Mouse (Mus musculus) hindbrain, embryonic 14.5 days (tissue): ENCODE data around the gene Anapc15. TPM values are rescaled to one million over a fixed set of nuclear protein-coding genes. Genes with fewer than 3 reads are reported as not detected.

Experiments
- ATAC-seq: fragments of 200-750 bp; cut with Nextera tagmentation; 2 replicates; pipeline ENCODE4 v1.8.0; 2017; ENCODE audit warnings: moderate number of reproducible peaks, mild to moderate bottlenecking, moderate TSS enrichment, moderate library complexity; ENCODE audit not compliant: low FRiP score
- DNase-seq: peaks from one replicate; pipeline ENCODE4 v3.0.0-alpha.2; 2015; ENCODE audit warnings: low spot score
- H3K27ac ChIP-seq: fragments of 300-500 bp; sonication (generic); 2 replicates; pipeline ENCODE4 v1.5.1; 2014; ENCODE audit warnings: mild to moderate bottlenecking, moderate library complexity
- H3K27me3 ChIP-seq: fragments of 300-500 bp; sonication (generic); 2 replicates; pipeline ENCODE4 v1.6.1; 2014; ENCODE audit warnings: mild to moderate bottlenecking, low read length, mixed read lengths; ENCODE audit not compliant: control insufficient read depth, insufficient read depth
- H3K36me3 ChIP-seq: fragments of 300-500 bp; sonication (generic); replicated peaks from 2 replicates; pipeline ENCODE4 v1.6.1; 2014; ENCODE audit not compliant: control insufficient read depth, insufficient read depth
- H3K4me1 ChIP-seq: fragments of 300-500 bp; sonication (generic); replicated peaks from 2 replicates; pipeline ENCODE4 v1.6.1; 2014; ENCODE audit warnings: antibody characterized with exemption, low read length, mixed read lengths; ENCODE audit not compliant: control insufficient read depth, insufficient read depth
- H3K4me2 ChIP-seq: fragments of 300-500 bp; sonication (generic); replicated peaks from 2 replicates; pipeline ENCODE4 v1.6.1; 2014; ENCODE audit warnings: mild to moderate bottlenecking, moderate library complexity
- H3K4me3 ChIP-seq: fragments of 300-500 bp; sonication (generic); replicated peaks from 2 replicates; pipeline ENCODE4 v1.5.1; 2014; ENCODE audit warnings: mild to moderate bottlenecking, low read length
- H3K9ac ChIP-seq: fragments of 300-500 bp; sonication (generic); 2 replicates; pipeline ENCODE4 v1.6.1; 2014
- H3K9me3 ChIP-seq: fragments of 300-500 bp; sonication (generic); 2 replicates; pipeline ENCODE4 v1.6.1; 2016; ENCODE audit warnings: low read length; ENCODE audit not compliant: control insufficient read depth
- WGBS: fragments of 180-500 bp; shearing (Covaris S2); extraction: QIAGEN DNeasy Blood & Tissue Kit; methylation state at CpG from one replicate; pipeline ENCODE4 v1.1.7; 2014; 5-methylcytosine and 5-hydroxymethylcytosine counted together
- polyA plus RNA-seq: library from polyadenylated mRNA; unstranded; fragments of >200 nt; fragmentation: Nextera tagmentation; extraction: Ambion mirVana; gene quantifications from 2 replicates; pipeline ENCODE4 v1.2.1, GENCODE M21; 2014

Anapc15 gene
- polyA plus RNA-seq, 1 experiment from 2014 or later: 63.0 TPM

DNA sequence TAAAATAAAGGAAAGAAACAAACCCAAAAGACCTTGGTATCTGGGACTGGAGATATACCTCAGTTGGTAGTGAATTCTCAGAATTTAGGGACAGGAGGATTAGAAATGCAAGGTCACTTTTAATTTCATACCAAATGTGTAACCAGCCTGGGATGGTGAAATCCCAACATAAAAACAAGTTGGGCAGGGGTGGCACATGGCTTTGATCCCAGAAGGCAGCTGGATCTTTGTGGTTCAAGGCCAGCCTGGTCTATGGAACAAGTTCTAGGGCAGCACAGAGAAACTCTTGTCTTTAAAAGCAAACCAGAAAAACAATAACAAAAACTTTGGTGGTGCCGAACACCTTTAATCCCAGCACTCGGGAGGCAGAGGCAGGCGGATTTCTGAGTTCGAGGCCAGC lies 4.0 kb downstream of the Anapc15 start:
- Histone ChIP-seq H3K4me1 (no peaks in the 10 kb centered on the region), H3K27me3 (no peaks in the 10 kb centered on the region), H3K9ac (no peak overlapping the region), H3K9me3 (no peaks in the 10 kb centered on the region), H3K4me2 (no peak overlapping the region), H3K36me3 (no peaks in the 10 kb centered on the region), H3K4me3 (no peak overlapping the region), H3K27ac (no peak overlapping the region)
- DNase-seq (no peak), ATAC-seq (no peak)
- 95% methylated on average over 4 of the region's 4 CpGs for WGBS

DNA sequence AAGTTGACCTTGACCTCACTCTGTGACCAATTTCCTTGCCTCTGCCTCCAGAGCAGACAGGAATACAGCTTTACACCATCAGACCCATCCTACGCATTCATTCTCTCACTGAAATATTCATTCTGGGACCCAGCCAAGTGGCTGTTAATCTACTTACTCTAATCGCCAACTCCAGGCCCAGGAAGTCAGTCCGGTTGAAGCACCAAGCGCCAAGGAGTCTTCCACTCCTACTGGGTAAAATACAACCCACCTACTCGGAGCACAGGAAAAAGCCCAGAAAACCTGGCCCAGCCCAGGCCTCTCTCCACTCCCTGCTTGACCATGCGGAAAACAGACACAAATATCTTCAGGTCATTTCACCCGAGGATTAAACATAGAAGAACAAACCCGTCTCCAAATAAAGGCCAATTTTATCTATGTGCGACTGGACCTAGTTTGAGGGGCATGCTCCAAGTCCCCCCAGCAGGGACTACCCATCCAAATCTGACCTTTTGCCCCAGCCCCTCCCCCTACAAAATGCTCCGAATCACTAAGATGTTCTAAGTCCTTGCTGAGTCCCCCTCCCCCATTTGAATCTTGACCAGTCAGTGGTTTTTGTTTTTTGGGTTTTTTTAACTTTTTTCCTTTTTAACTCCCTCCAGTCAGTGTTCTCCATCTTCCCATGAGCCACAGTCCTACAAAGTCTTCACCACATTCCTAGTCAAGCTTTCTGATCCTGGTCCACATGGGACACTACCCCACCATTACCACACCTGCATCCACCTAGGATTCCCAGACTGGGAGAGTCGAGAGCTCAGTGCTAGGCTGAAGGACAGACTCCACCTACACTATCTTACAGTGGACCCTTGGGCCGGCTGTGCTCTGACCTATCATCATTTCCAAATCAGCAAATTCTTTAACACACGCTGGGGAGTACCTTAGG lies 5.0 kb downstream of the Anapc15 start:
- Histone ChIP-seq H3K27me3 (no peaks in the 10 kb centered on the region), H3K27ac (no peak overlapping the region), H3K4me1 (no peaks in the 10 kb centered on the region), H3K36me3 (no peaks in the 10 kb centered on the region), H3K9me3 (no peaks in the 10 kb centered on the region), H3K4me3 (no peak overlapping the region), H3K4me2 (no peak overlapping the region), H3K9ac (no peak overlapping the region)
- ATAC-seq (no peak), DNase-seq (no peak)
- WGBS: 54% methylated on average over 13 of the region's 13 CpGs

DNA sequence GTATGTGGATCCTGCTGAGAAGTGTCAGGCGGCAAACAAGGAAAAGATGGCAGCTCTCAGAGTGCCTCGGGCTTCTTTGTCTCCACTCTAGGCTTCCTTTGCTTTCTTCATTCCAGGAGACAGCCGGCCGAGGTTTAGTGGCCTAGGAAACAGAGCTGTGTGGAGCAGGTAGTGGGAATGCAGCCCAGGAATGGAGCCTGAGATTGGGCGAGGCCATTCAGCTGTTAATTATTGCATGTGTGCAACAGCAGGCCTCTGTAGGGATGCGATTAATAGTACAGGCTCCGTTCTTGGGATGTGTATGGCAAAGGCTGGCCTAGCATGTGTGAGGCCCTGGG lies 5.6 kb downstream of the Anapc15 start:
- Histone ChIP-seq H3K9ac (no peak overlapping the region), H3K27me3 (no peaks in the 10 kb centered on the region), H3K9me3 (no peaks in the 10 kb centered on the region), H3K4me1 (no peaks in the 10 kb centered on the region), H3K27ac (no peak overlapping the region), H3K4me3 (no peak overlapping the region), H3K36me3 (no peaks in the 10 kb centered on the region), H3K4me2 (no peak overlapping the region)
- ATAC-seq: no peak
- WGBS: 45% methylated on average over 7 of the region's 7 CpGs
- peak; percentile 28 for DNase-seq

DNA sequence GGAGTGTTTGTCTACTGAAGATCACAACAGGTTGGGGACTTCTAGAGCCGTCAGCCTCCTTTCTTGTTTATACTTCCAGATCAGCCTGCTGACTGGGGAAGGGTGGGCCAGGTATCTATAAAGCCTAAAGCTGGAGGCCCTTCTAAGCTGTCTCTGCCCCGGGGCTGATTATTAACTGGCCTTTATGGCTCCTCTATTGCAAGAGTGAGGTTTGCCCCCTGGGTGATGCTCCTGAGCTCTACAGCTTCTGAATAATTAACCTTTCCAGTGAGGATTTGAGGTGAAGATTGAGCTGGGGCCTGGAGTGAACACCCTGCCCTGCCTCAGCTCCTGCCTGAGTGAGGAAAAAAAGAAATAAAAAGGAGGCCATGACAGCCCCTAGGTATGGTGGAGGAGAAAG lies 7.1 kb downstream of the Anapc15 start, which contains the start of gene Folr1:
Gene Folr1, minus strand, starts transcription at position 160 of the 400 bp plus-strand sequence.
- no peaks in the 10 kb centered on the region for H3K27me3 ChIP-seq
- no peak within 1 kb of the TSS for H3K4me2 ChIP-seq
- no peak within 1 kb of the TSS for H3K9ac ChIP-seq
- no peak for DNase-seq
- no peaks in the 10 kb centered on the region for H3K9me3 ChIP-seq
- H3K27ac ChIP-seq: no peak within 1 kb of the TSS
- no peaks in the 10 kb centered on the region for H3K36me3 ChIP-seq
- ATAC-seq: no peak
- H3K4me3 ChIP-seq: no peak within 1 kb of the TSS
- H3K4me1 ChIP-seq: no peaks in the 10 kb centered on the region
- 71% methylated on average over 2 of the region's 2 CpGs for WGBS

DNA sequence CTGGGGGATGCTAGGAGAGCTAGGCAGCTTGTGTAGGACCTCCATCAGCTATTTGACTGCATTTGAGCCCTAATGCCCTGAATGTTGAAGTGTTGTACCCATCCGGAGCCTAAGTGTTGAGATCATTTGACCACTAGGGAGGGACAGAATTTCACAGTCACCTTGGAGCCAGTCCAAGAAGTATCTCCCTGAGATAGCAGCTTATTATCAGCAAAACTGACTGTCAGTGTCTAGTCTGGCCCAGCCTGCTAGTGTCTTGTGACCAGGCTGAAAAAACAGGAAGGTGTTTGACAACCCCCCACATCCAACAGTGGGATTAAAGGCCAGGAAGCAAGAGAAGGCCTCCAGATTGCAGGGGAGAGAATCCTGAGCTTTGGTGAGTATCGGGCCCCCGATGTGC lies 7.8 kb downstream of the Anapc15 start:
- 89% methylated on average over 3 of the region's 3 CpGs for WGBS

DNA sequence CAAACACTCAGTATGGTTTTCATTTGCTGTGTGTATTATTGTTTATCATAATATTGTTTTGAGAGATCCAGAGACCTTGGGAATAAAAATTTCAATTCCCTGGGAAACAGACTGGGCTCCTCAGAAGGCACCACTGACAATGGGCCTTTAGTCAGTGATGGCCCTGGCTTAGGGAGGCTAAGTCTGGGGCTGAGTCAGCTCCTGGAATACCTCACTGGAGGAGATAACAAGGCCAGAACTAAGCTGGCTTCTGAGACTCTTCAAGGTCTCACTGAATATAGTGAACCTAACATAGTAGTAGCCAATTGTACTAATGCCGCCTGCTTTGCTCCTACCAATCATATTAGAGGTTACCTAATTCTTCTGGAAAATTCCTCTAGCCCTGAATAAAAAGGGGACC lies 12.5 kb downstream of the Anapc15 start:
- no peaks in the 10 kb centered on the region for H3K36me3 ChIP-seq
- WGBS: 97% methylated on average over 1 of the region's 1 CpGs
- no peak overlapping the region for H3K4me2 ChIP-seq
- no peaks in the 10 kb centered on the region for H3K4me1 ChIP-seq
- no peaks in the 10 kb centered on the region for H3K9me3 ChIP-seq
- H3K27ac ChIP-seq: no peak overlapping the region
- no peak for ATAC-seq
- H3K9ac ChIP-seq: no peak overlapping the region
- H3K4me3 ChIP-seq: no peak overlapping the region
- H3K27me3 ChIP-seq: no peaks in the 10 kb centered on the region
- DNase-seq: no peak

More for the DNA sequence above, 7.8 kb downstream of the Anapc15 start:
- Histone ChIP-seq H3K27ac (no peak overlapping the region), H3K4me3 (no peak overlapping the region), H3K4me2 (no peak overlapping the region), H3K4me1 (no peaks in the 10 kb centered on the region), H3K27me3 (no peaks in the 10 kb centered on the region), H3K36me3 (no peaks in the 10 kb centered on the region), H3K9ac (no peak overlapping the region), H3K9me3 (no peaks in the 10 kb centered on the region)
- no peak for DNase-seq
- ATAC-seq: no peak

DNA sequence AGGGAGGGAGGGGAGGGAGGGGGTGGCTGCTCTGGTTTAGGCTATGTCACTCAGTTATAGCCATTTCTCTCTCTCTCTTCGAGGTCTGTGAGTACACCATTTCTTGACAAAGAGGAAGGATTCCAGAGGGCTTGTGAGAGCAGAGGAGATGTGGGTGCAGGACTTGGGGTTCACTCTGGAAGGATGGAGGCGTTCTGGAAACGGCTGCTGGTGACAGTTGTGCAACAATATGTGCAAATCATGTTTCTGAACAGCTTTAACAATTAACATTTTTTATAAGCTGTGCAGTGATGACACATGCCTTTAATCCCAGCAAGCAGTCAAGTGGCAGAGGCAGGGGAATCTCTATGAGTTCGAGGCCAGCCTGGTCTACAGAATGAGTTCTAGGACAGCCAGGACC lies 17.3 kb downstream of the Anapc15 start:
- H3K9me3 ChIP-seq: no peaks in the 10 kb centered on the region
- H3K4me1 ChIP-seq: no peaks in the 10 kb centered on the region
- no peak overlapping the region for H3K27ac ChIP-seq
- H3K36me3 ChIP-seq: no peaks in the 10 kb centered on the region
- ATAC-seq (no peak), DNase-seq (no peak)
- H3K27me3 ChIP-seq: no peaks in the 10 kb centered on the region
- H3K4me3 ChIP-seq: no peak overlapping the region
- no peak overlapping the region for H3K4me2 ChIP-seq
- 77% methylated on average over 4 of the region's 4 CpGs for WGBS
- no peak overlapping the region for H3K9ac ChIP-seq

DNA sequence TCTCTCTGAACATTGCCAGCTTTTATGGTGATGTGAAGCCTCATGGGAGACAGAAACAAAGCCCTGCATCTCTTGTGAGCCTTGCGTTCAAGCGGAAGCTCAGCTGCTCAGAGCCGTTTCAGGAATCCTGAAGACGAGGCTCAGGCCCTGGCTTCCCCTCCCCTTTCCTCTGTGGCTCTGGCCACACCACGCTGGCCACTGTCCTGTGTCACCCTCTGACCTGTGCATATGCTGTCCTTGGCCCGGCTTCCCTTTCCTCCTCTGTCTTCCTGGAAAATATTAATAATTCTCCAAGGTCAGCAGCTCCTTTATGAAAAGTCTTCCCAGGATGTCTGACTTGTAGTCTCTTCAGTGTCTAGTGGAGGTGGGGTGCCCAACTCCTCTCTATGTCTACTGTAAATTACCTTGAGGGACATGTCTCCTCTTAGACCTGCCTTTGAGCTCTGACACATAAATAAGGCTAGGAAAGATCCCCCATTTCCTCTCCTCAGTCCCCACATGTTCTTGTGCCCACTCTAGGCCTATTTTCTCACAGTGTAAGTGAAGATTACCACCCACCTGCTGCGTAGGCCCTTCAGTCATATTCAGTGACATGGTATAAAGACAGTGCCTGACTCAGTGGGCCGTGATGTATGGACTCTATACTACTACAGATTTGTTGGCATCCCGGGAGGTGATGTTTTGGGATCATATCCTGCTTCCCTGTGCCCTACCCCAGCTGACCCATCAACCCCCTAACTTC lies 19.1 kb downstream of the Anapc15 start:
- 63% methylated on average over 9 of the region's 9 CpGs for WGBS
- Histone ChIP-seq H3K9ac (no peak overlapping the region), H3K27me3 (no peaks in the 10 kb centered on the region), H3K4me2 (no peak overlapping the region), H3K27ac (no peak overlapping the region), H3K9me3 (no peaks in the 10 kb centered on the region), H3K4me1 (no peaks in the 10 kb centered on the region), H3K4me3 (no peak overlapping the region), H3K36me3 (no peaks in the 10 kb centered on the region)
- ATAC-seq (no peak), DNase-seq (no peak)

DNA sequence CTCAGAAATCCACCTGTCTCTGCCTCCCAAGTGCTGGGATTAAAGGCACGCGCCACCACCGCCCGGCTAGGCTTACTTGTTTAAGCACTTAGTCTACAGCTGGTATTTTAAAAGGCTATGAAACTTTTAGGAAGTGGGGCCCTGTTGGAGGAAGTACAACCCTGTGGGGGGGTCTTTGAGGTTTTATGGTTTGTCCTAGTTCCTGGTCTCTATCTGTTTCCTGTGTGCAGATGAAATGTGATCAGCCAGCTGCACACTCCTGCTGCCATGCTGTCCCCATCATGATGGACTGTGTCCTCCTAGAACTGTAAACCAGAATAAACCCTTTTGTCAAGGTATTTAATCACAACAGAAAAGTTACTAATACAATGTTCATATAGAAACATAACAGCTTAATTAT lies 20.6 kb downstream of the Anapc15 start:
- Histone ChIP-seq H3K27me3 (no peaks in the 10 kb centered on the region), H3K4me3 (no peak overlapping the region), H3K9me3 (no peaks in the 10 kb centered on the region), H3K9ac (no peak overlapping the region), H3K4me1 (no peaks in the 10 kb centered on the region), H3K27ac (no peak overlapping the region), H3K36me3 (no peaks in the 10 kb centered on the region), H3K4me2 (no peak overlapping the region)
- ATAC-seq: no peak
- WGBS: 93% methylated on average over 4 of the region's 4 CpGs
- no peak for DNase-seq
